Mouse (Mus musculus): ENCODE results near the gene Scarb1. TPM values are rescaled to one million over a fixed set of nuclear protein-coding genes. Genes with fewer than 3 reads are reported as not detected.
A peak's percentile ranks its signal among the peaks of the same experiment; 100 is the strongest.
"Not testable (repeated sequence)": the region's sequence is repeated elsewhere in the genome, so short reads cannot be mapped to it uniquely, and the experiment has no call there.

The Scarb1 gene
- 10 to 100 TPM; 62.6 to 73.8 TPM for total RNA-seq (2021)

DNA sequence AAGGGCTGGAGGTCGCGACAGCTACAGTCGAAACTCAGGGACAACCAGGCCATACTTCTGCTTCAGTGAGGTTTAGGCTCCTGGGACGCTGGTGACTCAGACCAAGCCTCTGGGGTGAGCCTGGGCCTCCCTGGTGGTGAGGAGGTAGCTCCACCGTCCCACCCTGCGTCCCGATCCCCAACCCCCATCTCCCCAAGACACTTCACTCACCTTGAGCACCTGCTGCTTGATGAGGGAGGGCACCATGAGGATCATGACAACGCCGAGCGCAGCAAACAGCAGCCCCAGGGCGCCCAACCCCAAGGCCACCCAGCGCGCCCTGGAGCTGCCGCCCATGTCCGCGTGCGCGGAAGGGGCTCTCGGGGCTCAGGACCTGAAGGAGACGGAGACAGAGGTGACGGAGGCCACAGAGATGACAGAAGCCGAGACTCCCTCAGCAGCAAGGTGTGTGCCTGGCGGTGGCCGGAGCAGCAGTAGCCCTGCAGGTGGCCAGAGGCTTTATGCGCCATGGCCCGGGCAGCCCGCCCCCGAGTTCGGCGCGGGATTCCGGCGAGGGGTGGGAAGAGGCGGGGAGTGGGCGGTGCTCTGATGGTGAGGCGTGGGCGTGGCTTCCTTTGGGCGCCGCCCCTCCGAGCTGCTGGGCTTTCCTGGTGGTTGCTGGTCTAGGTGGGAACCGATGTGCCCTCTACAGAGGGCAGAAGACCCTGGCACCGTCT lies at the start of gene Scarb1:
TSS of gene Scarb1 (minus strand) at position 548 of the 716 bp plus-strand sequence.
- intact Hi-C loops (cut with DNase I), result no loop called here
- DNase-seq, result peak; percentile 92 to 93

DNA sequence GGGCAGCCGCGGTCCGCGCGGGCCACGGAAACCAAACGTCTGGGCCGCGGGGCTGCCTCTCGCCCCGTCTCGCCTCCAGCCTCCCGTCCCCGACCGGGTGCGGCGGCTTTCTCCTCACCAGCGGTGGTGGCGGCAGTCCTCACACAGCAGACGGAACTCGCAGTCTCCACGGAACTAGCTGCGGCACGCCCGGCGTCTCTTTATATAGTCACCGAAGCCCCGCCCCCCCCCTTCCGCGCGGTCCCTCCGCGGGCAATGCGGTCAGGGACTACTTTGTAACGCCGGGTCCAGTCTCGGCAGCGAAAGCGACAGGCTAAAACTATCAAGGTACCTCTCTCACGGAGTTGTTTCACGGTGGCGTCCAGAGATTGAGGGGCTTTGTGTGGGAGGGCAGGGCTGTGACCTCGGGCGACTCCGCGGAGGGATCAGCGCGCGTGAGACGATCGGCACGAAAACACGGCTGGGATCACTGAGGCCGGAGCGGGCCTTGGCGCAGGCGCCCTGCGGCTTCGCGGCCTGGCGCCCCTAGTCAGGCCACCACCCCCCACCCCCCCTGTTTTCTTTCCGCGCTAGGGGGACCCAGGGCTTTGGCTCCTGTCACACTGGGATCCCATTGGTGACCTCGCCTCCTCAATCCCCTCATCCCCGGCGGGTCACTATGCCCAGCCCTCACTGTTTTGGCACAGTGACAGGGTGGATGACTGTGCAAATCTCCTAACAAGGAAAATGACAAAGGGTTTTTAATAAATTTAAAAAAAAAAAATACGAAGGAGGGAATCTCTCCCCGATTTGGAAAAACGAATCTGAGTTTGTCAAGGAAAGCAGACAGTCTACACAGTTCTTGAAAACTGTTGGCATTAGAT lies 48.9 kb upstream of the Scarb1 start, which contains the start of gene Ubc:
TSS of gene Ubc (minus strand) at position 624 of the 863 bp plus-strand sequence.
- peak; percentile 93 to 95 for DNase-seq
- intact Hi-C loops (cut with DNase I), result no loop called here

DNA sequence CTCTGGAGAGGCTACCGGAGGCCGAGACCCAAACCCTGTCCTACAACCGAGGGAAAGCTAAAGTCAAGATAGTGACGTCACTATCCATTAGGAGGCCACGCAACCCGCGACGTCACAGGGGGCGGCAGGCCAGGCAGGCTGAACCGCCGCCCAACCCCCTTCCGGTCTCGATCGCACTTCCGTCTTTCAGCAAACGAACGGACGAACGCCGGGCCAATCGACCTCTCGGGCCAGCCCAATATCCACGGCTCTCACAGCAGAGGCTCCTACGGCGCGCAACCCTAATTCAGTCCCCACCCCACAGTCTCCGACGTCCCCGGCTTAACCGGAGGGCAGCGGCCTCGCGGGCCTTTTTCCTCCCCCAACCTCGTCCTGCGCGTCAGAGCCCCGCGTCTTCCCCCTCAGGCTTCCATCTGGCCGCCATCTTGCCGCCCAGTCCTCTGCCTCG lies 48.3 kb upstream of the Scarb1 start, which contains the start of gene Gm10382:
TSS of gene Gm10382 (plus strand) at position 192 of the 448 bp plus-strand sequence.
- intact Hi-C loops (cut with DNase I), result no loop called here
- peak; percentile 86 to 92 for DNase-seq

DNA sequence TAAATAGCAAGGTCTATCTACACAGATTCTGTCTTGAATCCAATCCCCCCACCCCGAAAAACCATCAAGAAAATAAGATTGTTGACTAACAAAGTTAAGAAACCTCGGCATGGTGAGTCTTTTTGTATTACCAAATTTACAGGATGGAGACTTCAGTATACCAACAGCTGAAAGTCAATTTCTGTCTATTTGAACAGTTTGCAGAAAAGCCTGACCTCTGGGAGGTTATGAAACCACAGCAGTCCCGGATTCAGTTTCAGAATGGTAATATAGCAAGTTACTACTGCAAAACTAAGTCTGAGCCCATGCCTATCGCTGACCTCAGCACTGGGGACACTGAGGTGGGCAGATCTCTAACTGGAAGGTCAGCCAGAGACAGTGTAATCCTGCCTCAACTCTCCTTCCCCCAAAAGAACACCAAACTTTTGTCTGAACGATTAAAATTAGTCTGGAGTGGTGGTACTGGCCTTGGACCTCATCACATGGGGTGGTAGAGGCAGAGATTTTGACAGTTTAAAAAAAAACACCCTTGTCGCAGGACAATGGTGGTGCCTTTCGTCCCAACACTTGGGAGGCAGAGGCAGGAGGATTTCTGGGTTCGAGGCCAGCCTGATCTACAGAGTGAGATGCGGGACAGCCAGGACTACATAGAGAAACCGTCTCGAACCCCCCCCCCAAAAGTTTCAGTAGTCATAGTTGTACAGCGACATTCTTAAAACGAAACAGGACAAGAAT lies 47.6 kb upstream of the Scarb1 start:
- intact Hi-C loops (cut with DNase I), result no loop called here
- peak in 1 of 2 experiments; percentile 19 for DNase-seq

DNA sequence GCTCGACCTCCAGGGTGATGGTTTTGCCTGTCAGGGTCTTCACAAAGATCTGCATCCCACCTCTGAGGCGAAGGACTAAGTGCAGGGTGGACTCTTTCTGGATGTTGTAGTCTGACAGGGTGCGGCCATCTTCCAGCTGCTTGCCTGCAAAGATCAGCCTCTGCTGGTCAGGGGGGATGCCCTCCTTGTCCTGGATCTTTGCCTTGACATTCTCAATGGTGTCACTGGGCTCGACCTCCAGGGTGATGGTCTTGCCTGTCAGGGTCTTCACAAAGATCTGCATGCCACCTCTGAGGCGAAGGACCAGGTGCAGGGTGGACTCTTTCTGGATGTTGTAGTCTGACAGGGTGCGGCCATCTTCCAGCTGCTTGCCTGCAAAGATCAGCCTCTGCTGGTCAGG lies 46.4 kb upstream of the Scarb1 start:
- intact Hi-C loops (cut with DNase I); DNase-seq: not testable (repeated sequence)

DNA sequence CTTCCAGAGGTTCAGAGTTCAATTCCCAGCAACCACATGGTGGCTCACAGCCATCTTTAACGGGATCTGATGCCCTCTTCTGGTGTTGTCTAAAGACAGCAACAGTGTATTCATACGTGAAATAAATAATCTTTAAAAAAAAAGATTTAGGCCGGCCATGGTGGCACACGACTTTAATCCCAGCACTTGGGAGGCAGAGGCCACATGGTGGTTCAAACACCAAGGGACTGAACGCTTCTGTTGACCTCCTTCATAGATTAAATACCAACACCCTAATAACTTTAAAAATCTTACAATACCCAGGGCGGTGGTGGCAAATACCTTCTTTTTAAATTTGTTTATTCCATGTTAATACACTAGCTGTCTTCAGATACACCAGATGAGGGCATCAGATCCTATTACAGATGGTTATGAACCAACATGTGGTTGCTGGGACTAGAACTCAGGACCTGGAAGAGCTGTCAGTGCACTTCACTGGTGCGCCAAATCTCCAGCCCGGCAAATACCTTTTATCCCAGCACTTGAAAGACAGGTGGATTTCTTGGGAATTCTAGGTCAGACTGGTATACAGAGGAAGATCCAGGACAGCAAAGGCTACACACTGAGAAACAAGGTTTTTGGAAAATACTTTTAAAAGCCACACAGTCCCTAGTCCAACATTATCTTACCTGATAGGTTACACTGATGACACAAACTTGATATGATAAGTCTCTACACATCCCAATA lies 44.5 kb upstream of the Scarb1 start:
- intact Hi-C loops (cut with DNase I), result no loop called here
- DNase-seq, result peak in 1 of 2 experiments; percentile 37

DNA sequence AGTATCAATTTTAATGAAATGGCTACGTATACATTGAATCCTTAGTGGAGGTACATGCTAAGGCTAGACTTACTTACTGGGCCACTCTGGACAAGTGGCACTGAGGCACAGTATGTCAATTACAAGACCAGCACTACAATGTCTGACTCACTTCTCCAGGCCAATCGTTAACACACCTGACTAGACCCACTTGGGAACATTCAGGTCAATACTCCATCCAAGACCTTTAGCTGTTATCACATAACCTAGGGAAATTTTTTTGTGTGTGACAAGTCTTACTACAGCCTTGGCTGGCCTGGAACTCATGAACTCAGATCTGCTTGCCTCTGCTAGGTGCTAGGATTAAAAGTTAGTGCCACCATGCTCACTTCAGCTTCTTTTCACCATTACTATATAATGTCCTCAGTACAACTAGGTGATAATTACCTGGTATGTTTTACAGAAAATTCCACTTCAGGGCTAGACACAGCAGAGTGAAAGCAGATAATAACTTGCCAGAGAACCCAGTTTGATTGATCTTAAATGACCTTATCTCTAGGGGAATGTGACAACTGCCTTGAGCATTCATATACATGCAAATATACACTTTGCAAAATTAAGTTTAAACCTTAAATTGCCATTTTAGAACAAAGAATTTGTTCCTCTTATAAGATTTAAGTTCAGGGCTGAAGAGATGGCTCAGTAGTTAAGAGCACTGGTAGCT lies 43.8 kb upstream of the Scarb1 start:
- intact Hi-C loops (cut with DNase I), result no loop called here
- peak in 1 of 2 experiments; percentile 39 for DNase-seq

DNA sequence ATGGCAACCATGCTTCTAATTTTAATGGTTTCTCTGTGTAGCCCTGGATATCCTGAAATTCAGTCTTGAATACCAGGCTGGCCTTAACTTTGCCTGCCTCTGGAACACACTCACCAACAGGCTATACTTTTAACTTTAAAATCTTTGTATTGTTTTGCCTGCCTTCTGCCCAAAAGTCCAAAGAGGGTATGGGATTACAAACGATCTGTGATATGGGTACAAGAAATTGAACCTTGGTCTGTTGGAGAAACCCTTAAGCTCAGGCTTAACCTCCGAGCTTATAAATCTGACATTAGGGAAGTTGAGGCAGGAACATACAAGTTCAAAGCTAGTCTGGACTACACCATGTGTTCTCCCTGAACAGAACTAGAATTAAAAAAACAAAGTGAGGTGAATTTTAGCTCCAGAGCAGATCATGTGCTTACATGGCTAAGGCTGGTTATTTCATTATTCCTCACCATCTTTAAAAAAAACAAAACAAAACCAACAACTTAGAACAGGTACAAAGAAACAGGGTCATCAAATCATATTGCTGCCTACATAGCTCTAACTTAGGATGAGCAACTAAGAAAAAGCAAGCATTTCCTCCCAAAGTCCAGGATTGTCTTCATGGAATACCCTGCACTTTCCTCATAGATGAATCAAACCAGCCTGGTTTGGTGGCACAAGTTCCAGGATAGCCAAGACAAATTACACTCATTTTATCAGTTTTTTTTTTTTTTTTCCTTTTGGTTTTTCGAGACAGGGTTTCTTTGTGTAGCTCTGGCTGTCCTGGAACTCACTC lies 42.9 kb upstream of the Scarb1 start:
- intact Hi-C loops (cut with DNase I), result no loop called here
- peak in 1 of 2 experiments; percentile 38 for DNase-seq

DNA sequence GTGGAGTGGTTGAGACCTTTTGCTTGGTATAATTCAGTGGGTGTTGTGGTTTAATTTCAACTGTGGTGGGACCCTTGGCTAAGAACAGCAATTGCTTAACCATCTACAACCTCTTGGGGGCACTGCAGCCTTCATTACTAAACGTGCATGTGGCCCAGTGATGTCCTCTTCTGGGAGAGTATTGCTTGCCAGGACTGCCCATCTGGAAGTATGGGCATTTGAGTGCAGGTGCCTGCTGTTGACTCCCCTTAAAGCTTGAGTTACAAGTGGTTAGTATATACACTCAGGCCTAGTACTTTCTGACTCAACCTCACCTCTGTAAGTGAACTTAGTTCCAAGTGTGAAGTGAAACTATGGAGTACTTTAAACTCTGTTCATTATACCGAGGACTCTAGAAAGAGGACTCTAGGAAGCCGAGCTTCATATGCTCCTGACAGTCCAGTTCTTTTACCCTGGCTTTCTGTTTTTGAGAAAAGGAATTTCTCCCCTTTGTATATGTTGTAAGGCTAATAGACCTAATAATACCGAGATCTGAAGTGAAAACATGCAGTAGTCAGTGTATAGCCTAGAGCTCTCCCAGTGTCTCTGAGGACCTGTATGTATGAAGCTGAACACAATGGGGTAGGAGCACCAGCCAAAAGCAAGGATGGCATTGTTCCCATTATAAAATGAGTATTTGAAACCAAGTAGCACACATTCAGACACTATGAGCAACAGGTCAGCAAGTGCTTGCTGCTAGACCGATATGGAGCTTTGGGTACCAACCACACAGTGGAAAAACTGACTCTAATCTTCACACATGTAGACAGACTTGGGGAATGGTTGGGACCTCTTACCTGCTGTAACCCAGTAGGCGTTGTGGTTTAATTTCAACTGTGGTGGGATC lies 42.0 kb upstream of the Scarb1 start:
- peak; percentile 76 to 83 for DNase-seq
- intact Hi-C loops (cut with DNase I), result no loop called here

DNA sequence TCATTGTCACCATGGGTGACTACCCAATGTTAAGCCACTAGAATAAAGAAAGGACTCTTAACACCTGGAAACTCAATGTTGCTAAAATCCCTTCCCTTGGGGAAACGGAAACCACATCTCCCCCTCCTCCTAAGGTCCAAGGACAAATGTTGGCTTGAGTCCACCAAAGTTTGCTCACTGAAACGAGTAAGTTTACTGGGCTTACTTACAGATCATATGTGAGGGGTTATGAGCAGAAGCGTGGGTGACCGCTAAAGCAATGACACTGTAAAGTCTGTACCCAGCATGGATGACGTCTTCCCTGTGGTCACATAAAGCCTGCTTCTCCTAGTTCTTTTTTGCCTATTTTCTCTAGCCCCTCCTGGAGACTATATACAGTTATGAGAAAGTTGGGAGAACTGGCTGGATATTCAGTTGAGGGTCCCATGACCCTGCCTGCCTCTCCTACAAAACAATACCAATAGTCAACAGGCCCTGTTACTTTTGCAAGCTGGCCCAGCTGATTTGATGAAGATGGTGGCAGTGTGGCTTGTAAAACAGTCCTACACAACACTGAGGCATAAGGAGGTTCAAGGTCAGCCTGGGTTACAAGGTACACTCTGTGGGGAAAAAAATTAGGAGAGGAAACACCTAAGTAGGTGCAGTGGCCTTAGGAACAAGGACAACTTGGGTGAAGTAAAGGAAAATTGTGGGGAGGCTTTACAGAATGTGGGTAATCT lies 41.2 kb upstream of the Scarb1 start:
- DNase-seq, result peak in 1 of 2 experiments; percentile 47
- intact Hi-C loops (cut with DNase I), result no loop called here

DNA sequence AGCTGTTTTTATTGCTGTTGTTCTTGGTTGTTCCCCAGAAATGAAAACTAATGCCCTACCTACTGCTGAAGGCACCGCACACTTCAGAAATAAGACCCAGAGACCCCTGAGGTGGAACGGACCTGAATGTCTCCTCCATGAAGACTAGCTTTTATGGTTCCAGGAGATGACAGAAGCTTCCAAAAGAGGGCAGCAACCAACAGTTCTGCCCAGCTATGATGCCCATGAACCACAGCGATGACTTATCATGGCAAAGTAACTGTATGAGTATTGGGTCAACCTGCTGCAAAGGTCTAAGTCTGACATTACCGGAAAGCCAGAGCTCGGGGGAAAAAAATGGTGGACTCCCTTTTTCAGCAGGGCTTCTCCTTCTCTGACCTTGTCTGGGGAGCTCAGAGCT lies 38.0 kb upstream of the Scarb1 start:
- no peak for DNase-seq
- intact Hi-C loops (cut with DNase I), result no loop called here

DNA sequence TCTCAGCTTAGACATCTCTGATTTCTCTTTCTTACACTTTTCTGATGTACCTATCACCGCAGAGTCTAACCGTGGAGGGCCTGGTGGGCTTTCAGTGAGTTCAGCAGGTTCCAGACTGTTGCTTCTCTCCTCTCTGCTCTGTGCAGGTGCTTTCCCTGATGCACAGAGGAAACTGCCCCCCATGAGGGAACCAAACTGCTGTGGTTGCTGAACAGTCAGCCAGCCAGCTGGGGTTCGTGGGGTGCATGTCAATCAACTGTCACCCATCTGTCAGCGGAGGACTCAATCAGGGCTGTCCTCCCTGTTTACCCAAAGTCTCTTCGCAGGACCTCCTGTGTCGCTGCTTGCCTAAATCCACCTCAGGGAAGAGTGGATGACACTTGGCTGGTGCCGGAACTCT lies 36.3 kb upstream of the Scarb1 start:
- DNase-seq, result no peak
- intact Hi-C loops (cut with DNase I), result no loop called here

DNA sequence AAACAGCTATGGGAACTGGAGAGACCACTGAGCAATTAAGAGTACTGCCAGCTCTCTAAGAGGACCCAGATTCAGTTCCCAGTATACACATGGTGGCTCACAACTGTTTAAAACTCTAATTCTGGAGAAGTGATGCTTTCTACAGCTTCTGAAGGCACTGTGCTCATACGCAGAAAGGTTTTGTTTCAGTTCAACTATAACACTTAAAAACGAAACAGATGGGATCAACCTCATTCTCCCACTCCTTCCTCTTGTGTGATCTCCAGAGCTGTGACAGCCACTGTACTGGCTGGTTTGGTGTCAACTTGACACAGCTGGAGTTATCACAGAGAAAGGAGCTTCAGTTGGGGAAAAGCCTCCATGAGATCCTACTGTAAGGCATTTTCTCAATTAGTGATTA lies 35.0 kb upstream of the Scarb1 start:
- intact Hi-C loops (cut with DNase I), result no loop called here
- no peak for DNase-seq

DNA sequence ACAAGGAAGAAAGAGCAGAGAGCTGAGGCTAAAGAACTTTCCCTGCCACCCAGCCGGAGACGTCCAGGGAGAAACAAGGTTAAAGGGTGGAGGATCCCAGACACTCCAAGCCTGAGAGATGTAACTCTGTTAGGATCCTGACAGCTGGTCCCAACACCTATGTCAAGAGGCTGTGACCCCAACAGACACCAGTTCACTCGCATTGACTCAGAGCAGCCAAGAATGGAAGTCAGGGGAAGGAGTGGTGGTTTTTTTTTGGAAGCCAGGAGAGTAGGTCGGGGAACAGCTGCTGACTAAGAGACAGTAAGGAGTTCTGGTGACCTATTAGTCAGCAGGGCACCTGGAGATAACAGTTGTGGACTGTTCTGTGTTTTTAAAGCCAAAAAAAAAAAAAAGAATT lies 31.1 kb upstream of the Scarb1 start:
- intact Hi-C loops (cut with DNase I), result no loop called here
- no peak for DNase-seq

DNA sequence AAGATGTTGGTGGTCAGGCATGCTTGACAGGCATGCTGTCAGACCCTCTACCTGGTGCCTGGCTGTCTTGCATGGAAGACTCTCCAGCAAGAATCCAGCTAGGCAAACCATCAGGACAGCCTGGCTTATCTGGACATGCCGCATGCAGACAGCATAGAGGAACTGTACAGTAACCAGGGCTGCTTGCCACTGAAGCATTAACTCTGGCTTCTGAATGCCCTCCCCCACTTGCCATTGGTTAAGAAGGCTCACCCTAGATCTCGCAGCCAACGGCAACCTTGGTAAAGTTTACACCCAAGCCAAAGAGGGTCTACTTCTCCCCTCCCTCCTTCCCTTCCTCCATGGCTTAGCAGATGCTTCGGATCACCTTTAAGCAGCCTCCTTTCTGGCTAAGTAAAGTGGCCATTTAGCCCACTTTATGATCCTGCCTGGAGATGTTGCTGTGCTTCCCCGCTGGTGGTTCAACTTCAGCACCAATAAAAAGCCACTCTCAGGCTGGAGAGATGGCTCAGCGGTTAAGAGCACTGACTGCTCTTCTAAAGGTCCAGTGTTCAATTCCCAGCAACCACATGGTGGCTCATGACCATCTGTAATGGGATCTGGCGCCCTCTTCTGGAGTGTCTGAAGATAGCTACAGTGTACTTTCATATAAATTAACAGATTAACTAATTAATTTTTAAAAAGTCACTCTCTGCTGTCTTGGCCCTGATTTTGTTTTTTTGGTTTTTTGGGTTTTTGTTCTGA lies 30.2 kb upstream of the Scarb1 start:
- no peak for DNase-seq
- intact Hi-C loops (cut with DNase I), result no loop called here

DNA sequence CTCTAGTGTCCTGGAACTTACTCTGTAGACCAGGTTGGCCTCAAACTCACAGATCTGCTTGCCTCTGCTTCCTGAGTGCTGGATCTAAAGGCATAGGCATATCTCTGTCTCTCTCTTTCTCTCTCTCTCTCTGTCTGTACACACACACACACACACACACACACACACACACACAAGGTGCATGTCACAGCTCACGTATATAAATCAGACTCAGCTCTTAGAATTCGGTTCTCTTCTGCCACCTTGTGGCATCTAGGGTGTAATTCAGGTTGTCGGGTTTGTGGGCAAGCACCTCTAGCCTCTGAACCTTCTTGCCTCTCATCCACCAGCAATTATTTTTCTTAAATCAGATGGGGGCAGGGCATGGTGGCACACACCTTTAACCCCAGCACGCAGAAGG lies 27.7 kb upstream of the Scarb1 start:
- intact Hi-C loops (cut with DNase I), result loop anchor here (1.0 to 5.0 kb wide), 2 partner anchors 95 to 466 kb away; no protein-coding TSS in a partner anchor
- DNase-seq, result peak; percentile 78 to 80
